Comparison of ENCODE assay signal across 8 mouse cellular contexts in the genomic region with DNA sequence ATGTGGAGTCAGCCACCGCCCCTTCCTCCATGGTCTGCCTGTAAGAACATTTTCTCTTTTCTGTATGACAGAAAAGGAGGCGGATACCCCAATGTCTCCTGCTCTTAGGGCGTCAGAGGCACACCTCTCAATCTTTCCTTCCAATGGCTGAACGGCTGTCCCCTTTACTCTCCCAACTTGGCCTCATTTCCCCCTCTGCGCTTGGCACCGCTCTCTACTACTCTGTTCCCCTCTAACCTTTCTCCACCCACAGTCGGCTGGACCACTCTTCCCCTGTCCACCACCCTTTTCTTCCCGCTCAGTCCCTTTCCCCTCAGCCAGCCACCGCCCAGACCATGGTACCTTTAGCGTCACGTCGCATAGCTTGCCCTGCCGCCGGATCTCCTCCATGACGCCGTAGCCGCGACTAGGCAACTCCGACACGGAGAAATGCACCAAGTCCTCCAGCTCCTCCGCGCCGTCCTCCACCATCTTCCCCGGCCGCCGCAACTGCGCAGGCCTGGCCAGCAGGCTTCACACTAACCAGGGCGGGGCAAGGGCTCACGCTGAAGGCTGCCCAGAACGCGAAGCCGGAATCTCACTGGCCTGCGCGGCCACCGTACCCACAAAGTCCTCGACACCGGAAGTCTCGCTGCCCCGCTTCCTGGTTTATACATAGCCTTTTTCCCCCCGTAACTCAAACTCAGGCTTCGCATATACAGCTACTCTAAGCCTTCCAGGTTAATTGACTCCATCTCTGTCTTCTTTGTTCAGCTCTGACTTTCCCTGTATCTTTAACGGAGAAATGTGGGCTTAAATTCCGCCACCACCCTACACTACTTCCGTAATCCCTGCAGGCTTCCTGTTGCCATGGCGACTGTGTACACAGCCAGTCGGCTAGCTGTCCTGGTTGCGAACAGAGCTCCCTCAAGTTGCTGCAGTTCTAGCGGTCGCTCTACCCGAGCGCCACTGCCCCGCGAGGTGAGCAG. TPM values are rescaled to one million over a fixed set of nuclear protein-coding genes. Genes with fewer than 3 reads are reported as not detected.
DNase-seq lines count a peak whose midpoint lies in the region; ATAC-seq lines count a peak whose summit lies in the region.

A gene (minus strand): TSS at position 571 of the 968 bp plus-strand sequence.
A gene (plus strand): TSS at position 835 of the 968 bp plus-strand sequence.

- peaks cover 5% of the 10 kb centered on the region for H3K4me1 ChIP-seq in brown adipose tissue, adult 24 weeks (ENCODE audit: control insufficient read depth, insufficient read depth, insufficient read length, low read length)
- H3K4me1 ChIP-seq in heart, embryonic 13.5 days = peaks cover 17% of the 10 kb centered on the region
- peaks cover 17% of the 10 kb centered on the region for H3K4me1 ChIP-seq in liver, embryonic 12.5 days
- H3K4me1 ChIP-seq in stomach, embryonic 15.5 days = peaks cover 11% of the 10 kb centered on the region

- peak within 1 kb of the TSS; percentile 84 for H3K4me2 ChIP-seq in heart, embryonic 13.5 days
- H3K4me2 ChIP-seq in liver, embryonic 12.5 days = peak within 1 kb of the TSS; percentile 82
- H3K4me2 ChIP-seq in stomach, embryonic 15.5 days = peak within 1 kb of the TSS; percentile 79

- WGBS in heart, embryonic 13.5 days = under 1% methylated on average over 53 of the region's 53 CpGs
- under 1% methylated on average over 53 of the region's 53 CpGs for WGBS in liver, embryonic 12.5 days (ENCODE audit: insufficient replicate concordance)
- under 1% methylated on average over 53 of the region's 53 CpGs for WGBS in stomach, embryonic 15.5 days

- no peaks in the 10 kb centered on the region for H3K9me3 ChIP-seq in heart, embryonic 13.5 days
- no peaks in the 10 kb centered on the region for H3K9me3 ChIP-seq in liver, embryonic 12.5 days (replicated peaks)
- no peaks in the 10 kb centered on the region for H3K9me3 ChIP-seq in stomach, embryonic 15.5 days

- peak within 1 kb of the TSS; percentile 91 for H3K9ac ChIP-seq in heart, embryonic 13.5 days
- peak within 1 kb of the TSS; percentile 80 for H3K9ac ChIP-seq in liver, embryonic 12.5 days
- peak within 1 kb of the TSS; percentile 59 for H3K9ac ChIP-seq in stomach, embryonic 15.5 days

- H3K27me3 ChIP-seq in heart, embryonic 13.5 days (replicated peaks) = peaks cover 26% of the 10 kb centered on the region
- H3K27me3 ChIP-seq in liver, embryonic 12.5 days (replicated peaks) = peaks cover 14% of the 10 kb centered on the region
- H3K27me3 ChIP-seq in stomach, embryonic 15.5 days (replicated peaks) = no peaks in the 10 kb centered on the region

- DNase-seq in CD4-positive, CD25-positive, alpha-beta regulatory T cell, adult 2 months (ENCODE audit: low read depth, low spot score) = peak; percentile 96
- DNase-seq in fat pad, adult 2 months (ENCODE audit: extremely low read depth, low read depth, low spot score) = peak; percentile 62
- DNase-seq in kidney, postnatal 10 days = peak; percentile 99
- peak; percentile 97 to 98 for DNase-seq in natural killer cell, adult 2 months (ENCODE audit: low spot score in 2 of 2)

- peak within 1 kb of the TSS; percentile 82 for H3K4me3 ChIP-seq in brown adipose tissue, adult 24 weeks (ENCODE audit: insufficient read depth, low read depth, low read length)
- peak within 1 kb of the TSS; percentile 81 for H3K4me3 ChIP-seq in heart, embryonic 13.5 days
- peak within 1 kb of the TSS; percentile 78 for H3K4me3 ChIP-seq in liver, embryonic 12.5 days
- H3K4me3 ChIP-seq in stomach, embryonic 15.5 days (replicated peaks) = peak within 1 kb of the TSS; percentile 71

- H3K27ac ChIP-seq in brown adipose tissue, adult 24 weeks (replicated peaks; ENCODE audit: low read depth, low read length) = peak within 1 kb of the TSS; percentile 87
- peak within 1 kb of the TSS; percentile 94 for H3K27ac ChIP-seq in heart, embryonic 13.5 days (replicated peaks)
- peak within 1 kb of the TSS; percentile 81 for H3K27ac ChIP-seq in liver, embryonic 12.5 days
- peak within 1 kb of the TSS; percentile 91 for H3K27ac ChIP-seq in stomach, embryonic 15.5 days

- peak; percentile 98 for ATAC-seq in heart, embryonic 13.5 days (ENCODE audit: extremely low read depth, insufficient number of reproducible peaks, low FRiP score, low TSS enrichment)
- peak; percentile 96 for ATAC-seq in liver, embryonic 12.5 days
- ATAC-seq in stomach, embryonic 15.5 days (ENCODE audit: insufficient read depth, low FRiP score, low read depth) = peak; percentile 98

- H3K36me3 ChIP-seq in heart, embryonic 13.5 days = peaks cover 14% of the 10 kb centered on the region
- peaks cover 10% of the 10 kb centered on the region for H3K36me3 ChIP-seq in liver, embryonic 12.5 days
- peaks cover 6% of the 10 kb centered on the region; the same call in 1 of the 2 replicates for H3K36me3 ChIP-seq in stomach, embryonic 15.5 days

RNA-seq across cellular contexts. Expression of the first gene that starts in this region (rescaled TPM):
- polyA plus RNA-seq in brown adipose tissue, adult 24 weeks (2012; ENCODE audit: insufficient read depth, insufficient read length, missing spikeins) = 5.5 and 6.3 TPM in 2 replicates
- 6.9 and 8.4 TPM in 2 replicates for polyA plus RNA-seq in heart, embryonic 13.5 days (2015; fragmentation: Nextera tagmentation; extraction: Ambion mirVana)
- polyA plus RNA-seq in liver, embryonic 12.5 days (2016; fragmentation: Nextera tagmentation; extraction: Ambion mirVana) = 3.6 and 3.8 TPM in 2 replicates
- polyA plus RNA-seq in stomach, embryonic 15.5 days (2015; fragmentation: Nextera tagmentation; extraction: Ambion mirVana) = 7.4 and 7.7 TPM in 2 replicates

RNA-seq across cellular contexts. Expression of the second gene that starts in this region (rescaled TPM):
- 0.40 and 0.54 TPM in 2 replicates for polyA plus RNA-seq in brown adipose tissue, adult 24 weeks (2012; ENCODE audit: insufficient read depth, insufficient read length, missing spikeins)
- 0.38 and 0.51 TPM in 2 replicates for polyA plus RNA-seq in heart, embryonic 13.5 days (2015; fragmentation: Nextera tagmentation; extraction: Ambion mirVana)
- 0.26 and 0.39 TPM in 2 replicates for polyA plus RNA-seq in liver, embryonic 12.5 days (2016; fragmentation: Nextera tagmentation; extraction: Ambion mirVana)
- polyA plus RNA-seq in stomach, embryonic 15.5 days (2015; fragmentation: Nextera tagmentation; extraction: Ambion mirVana) = 0.95 and 1.1 TPM in 2 replicates

Comparison
In these comparisons a context has a peak if more than half of its experiments do, and no peak if none do; other contexts are left out.
1. Peak in every context shown above with its lines: DNase-seq, ATAC-seq, H3K4me3 ChIP-seq and H3K27ac ChIP-seq.